Mouse (Mus musculus) mature B cell (primary cell): ENCODE data around the gene Desi2.
"Not testable (repeated sequence)": the region's sequence is repeated elsewhere in the genome, so short reads cannot be mapped to it uniquely, and the experiment has no call there.

ENCODE experiments used
- in situ Hi-C: fragments of 300-500 bp; cut with MboI; formaldehyde crosslinking; loops from 2 replicates; pipeline ENCODE4 v1.14.3; 2019

The Desi2 gene

DNA sequence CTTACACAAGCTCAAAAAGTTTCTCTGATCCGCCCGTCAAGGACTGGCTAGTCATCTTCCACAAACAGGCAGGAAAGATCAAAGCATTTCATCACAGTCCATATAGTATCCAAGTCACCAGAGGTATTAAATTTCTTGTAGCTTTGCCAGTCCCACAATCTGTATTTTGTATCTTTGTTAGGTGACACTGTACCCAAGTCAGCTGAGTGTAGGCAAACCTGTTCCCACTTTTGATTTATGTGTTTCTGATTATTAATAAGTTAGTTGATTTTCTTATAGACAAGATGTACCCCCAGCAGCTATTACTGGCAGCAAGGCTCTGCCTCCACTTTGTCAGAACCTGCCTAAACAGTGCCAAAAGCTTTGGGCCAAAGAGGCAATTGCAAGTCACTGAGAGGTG, 71.6 kb downstream of the Desi2 start:
- in situ Hi-C loops, result no loop called here

DNA sequence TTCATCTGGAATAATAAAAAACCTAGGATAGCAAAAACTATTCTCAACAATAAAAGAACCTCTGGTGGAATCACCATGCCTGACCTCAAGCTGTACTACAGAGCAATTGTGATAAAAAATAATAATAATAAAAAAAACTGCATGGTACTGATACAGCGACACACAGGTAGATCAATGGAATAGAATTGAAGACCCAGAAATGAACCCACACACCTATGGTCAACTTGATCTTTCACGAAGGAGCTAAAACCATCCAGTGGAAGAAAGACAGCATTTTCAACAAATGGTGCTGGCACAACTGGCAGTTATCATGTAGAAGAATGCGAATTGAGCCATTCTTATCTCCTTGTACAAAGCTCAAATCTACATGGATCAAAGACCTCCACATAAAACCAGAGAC, 78.2 kb downstream of the Desi2 start:
- in situ Hi-C loops, result not testable (repeated sequence)

GRCm38 (mm10) chr1:178270635-178271034, 83.4 kb downstream of the Desi2 start:
- in situ Hi-C loops, result no loop called here

- in situ Hi-C loops, result no loop called here
Measured at GRCm38 (mm10) chr1:178275174-178275730, 88.0 kb downstream of the Desi2 start.

DNA sequence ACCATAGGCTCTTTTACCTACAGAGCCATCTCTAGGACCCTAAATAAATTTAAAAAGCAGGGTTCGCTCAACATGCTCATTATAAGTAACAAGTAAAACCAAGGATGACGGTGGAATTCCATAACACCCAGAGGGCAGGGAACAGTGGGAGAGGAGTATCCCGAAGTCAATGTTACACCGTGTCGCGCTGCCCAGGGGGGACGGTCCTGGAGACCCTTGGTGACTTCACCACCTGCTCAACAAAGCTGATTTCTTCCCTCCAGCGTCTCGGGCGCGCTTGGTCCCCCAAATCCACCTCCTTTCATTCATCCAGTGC, 88.5 kb downstream of the Desi2 start:
- in situ Hi-C loops, result no loop called here

DNA sequence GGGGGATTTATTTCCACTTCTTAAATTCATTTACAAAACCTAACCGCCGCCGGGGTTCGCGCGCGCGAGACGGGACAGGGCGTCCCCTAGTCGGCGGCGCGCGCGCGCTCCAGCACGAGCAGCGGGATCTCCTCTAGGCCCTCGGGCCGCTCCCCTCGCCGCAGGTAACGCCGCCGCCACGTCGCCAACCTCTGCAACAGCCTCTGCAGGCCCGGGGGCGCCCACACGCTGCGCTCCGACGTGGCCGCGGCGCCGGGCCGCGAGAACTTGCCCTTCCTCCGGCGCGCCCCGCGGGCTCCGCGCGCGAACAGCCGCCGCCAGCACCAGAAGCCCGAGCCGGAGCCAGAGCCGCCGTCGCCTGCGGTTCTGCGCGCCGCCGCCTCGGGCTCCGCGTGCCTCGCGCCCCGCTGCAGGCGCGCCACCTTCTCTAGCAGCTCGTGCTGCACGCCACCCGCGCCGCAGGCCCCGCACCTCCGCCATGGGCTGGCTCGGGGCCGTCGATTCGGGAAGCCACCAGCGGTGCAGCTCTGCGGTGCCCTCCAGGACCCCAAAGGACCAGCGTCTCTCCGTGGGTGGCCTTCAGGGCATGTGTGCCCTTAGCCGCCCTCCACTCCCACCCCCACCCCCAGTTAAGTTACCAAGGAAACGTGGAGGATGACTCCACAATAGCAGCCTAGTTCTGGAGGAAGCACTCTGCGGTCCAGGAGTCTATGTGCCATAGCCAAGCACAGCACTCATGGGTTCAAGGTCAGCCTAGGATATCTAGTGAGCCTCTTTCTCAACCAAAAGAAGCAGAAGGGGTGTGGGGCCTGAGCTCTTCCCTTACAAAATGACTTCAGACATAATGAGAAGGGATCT, 89.1 kb downstream of the Desi2 start:
- in situ Hi-C loops, result no loop called here

GRCm38 (mm10) chr1:178283314-178283713, 96.1 kb downstream of the Desi2 start:
- in situ Hi-C loops, result not testable (repeated sequence)

- in situ Hi-C loops, result no loop called here
Measured at GRCm38 (mm10) chr1:178283946-178284720, 96.9 kb downstream of the Desi2 start.

GRCm38 (mm10) chr1:178287601-178288176, 100.5 kb downstream of the Desi2 start:
- in situ Hi-C loops, result no loop called here

DNA sequence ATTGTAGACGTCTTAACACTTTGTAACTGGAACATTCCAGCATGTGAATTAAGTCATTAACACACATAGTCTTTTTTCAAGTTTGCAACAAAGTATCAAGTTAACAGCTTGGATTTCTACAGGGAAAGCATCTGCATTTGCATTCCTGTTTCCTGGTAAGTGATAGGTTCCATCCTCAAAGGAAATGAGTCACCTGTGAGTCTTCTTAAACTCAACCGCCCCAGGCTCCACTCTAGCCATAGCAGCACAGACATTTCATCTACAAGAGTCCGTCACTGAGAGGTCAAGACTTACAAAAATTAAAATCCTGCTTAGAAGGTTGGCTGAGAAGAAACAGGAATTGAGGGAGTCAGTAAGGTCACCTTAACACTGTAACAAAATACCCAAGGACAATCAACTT, 104.5 kb downstream of the Desi2 start:
- in situ Hi-C loops, result no loop called here

DNA sequence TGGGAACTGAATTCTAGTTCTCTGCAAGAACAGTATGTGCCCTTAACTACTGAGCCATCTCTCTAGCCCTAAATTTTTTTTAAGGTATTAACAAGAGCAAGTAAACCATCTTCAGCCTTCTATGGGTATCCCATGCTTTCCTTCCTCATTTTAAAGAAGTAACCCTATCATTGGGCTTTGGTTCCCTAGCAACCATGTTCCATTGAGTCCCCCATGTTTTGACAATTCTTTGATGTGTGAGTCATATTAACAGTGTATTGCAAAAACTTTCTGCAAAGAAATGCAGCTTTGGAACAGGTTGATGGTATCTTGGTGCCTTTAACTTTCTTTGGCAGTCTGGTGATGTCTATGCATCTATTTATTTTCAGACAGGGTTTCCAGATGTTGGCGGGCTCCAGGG, 106.8 kb downstream of the Desi2 start:
- in situ Hi-C loops, result no loop called here

GRCm38 (mm10) chr1:178301261-178301660, 114.0 kb downstream of the Desi2 start:
- in situ Hi-C loops, result loop anchor here (10.0 kb wide), 1 partner anchor 156 kb away; no protein-coding TSS in a partner anchor

DNA sequence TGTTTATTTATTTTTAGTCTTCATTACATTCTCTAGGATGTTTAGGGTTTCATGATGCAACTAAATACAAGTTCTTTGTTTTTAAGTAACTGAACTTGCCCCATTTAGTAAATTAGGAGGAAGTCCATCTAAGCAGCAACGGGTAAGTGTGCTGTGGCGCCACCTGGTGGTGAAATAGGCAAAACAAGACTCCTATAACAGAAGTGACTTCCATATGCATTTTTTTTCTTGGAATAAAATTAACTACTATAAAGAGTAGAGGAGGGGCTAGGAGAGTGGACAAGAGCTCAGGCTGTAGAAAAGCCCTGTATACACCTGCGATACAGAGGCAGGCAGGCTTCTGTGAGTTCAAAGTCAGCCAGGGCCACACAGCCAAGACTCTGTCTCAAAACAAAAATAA, 116.2 kb downstream of the Desi2 start:
- in situ Hi-C loops, result loop anchor here (10.0 kb wide), 1 partner anchor 159 kb away; no protein-coding TSS in a partner anchor
